Mouse (Mus musculus): Measurements from ENCODE around the gene Rhbg. TPM values are rescaled to one million over a fixed set of nuclear protein-coding genes. Genes with fewer than 3 reads are reported as not detected.

Rhbg gene
- polyA plus RNA-seq, 1 experiment from 2014 or later = 0.21 TPM

- H3K4me1 ChIP-seq (ENCODE audit: control insufficient read depth, insufficient read depth, low read length) = peaks cover 56% of the 10 kb centered on the region
- H3K4me2 ChIP-seq (ENCODE audit: low read length) = no peak overlapping the region
- DNase-seq = peak; percentile 21
- WGBS = 72% methylated on average over 6 of the region's 6 CpGs
- peak overlapping the region; percentile 95 for H3K27ac ChIP-seq (replicated peaks; ENCODE audit: low read depth, low read length)
- no peaks in the 10 kb centered on the region for H3K9me3 ChIP-seq (ENCODE audit: control insufficient read depth, low read length)
- H3K36me3 ChIP-seq (ENCODE audit: control insufficient read depth, insufficient read depth, low read length) = peaks cover 48% of the 10 kb centered on the region
- H3K9ac ChIP-seq (replicated peaks; ENCODE audit: low read length) = no peak overlapping the region
- H3K27me3 ChIP-seq (ENCODE audit: control insufficient read depth, insufficient read depth, low read length) = no peaks in the 10 kb centered on the region
- no peak overlapping the region for H3K4me3 ChIP-seq (replicated peaks; ENCODE audit: low read depth, low read length)
- ATAC-seq (ENCODE audit: low FRiP score, low TSS enrichment) = no peak
These were observed 25.0 kb downstream of the Rhbg start for GRCm38 (mm10) chr3:88229526-88229925.

GRCm38 (mm10) chr3:88228906-88229305 is 25.6 kb downstream of the Rhbg start:
- peak; percentile 4 for DNase-seq
- H3K27me3 ChIP-seq (ENCODE audit: control insufficient read depth, insufficient read depth, low read length) = no peaks in the 10 kb centered on the region
- no peaks in the 10 kb centered on the region for H3K9me3 ChIP-seq (ENCODE audit: control insufficient read depth, low read length)
- H3K4me1 ChIP-seq (ENCODE audit: control insufficient read depth, insufficient read depth, low read length) = peaks cover 54% of the 10 kb centered on the region
- 55% methylated on average over 4 of the region's 4 CpGs for WGBS
- peak overlapping the region; percentile 95 for H3K27ac ChIP-seq (replicated peaks; ENCODE audit: low read depth, low read length)
- no peak for ATAC-seq (ENCODE audit: low FRiP score, low TSS enrichment)
- no peak overlapping the region for H3K4me2 ChIP-seq (ENCODE audit: low read length)
- H3K36me3 ChIP-seq (ENCODE audit: control insufficient read depth, insufficient read depth, low read length) = peaks cover 54% of the 10 kb centered on the region
- peak overlapping the region; percentile 17; the same call in 1 of the 2 replicates for H3K9ac ChIP-seq (replicated peaks; ENCODE audit: low read length)
- H3K4me3 ChIP-seq (replicated peaks; ENCODE audit: low read depth, low read length) = no peak overlapping the region

GRCm38 (mm10) chr3:88227976-88228375 is 26.5 kb downstream of the Rhbg start:
- H3K4me3 ChIP-seq (replicated peaks; ENCODE audit: low read depth, low read length) = no peak overlapping the region
- H3K9me3 ChIP-seq (ENCODE audit: control insufficient read depth, low read length) = no peaks in the 10 kb centered on the region
- H3K4me1 ChIP-seq (ENCODE audit: control insufficient read depth, insufficient read depth, low read length) = peaks cover 51% of the 10 kb centered on the region
- no peak overlapping the region for H3K9ac ChIP-seq (replicated peaks; ENCODE audit: low read length)
- 30% methylated on average over 6 of the region's 6 CpGs for WGBS
- H3K4me2 ChIP-seq (ENCODE audit: low read length) = no peak overlapping the region
- peak; percentile 66 for DNase-seq
- peak overlapping the region; percentile 95 for H3K27ac ChIP-seq (replicated peaks; ENCODE audit: low read depth, low read length)
- no peaks in the 10 kb centered on the region for H3K27me3 ChIP-seq (ENCODE audit: control insufficient read depth, insufficient read depth, low read length)
- ATAC-seq (ENCODE audit: low FRiP score, low TSS enrichment) = peak; percentile 9; the same call in 1 of the 2 replicates
- H3K36me3 ChIP-seq (ENCODE audit: control insufficient read depth, insufficient read depth, low read length) = peaks cover 63% of the 10 kb centered on the region

GRCm38 (mm10) chr3:88227260-88227659 is 27.2 kb downstream of the Rhbg start:
- no peak for ATAC-seq (ENCODE audit: low FRiP score, low TSS enrichment)
- 43% methylated on average over 4 of the region's 4 CpGs for WGBS
- H3K36me3 ChIP-seq (ENCODE audit: control insufficient read depth, insufficient read depth, low read length) = peaks cover 67% of the 10 kb centered on the region
- no peaks in the 10 kb centered on the region for H3K27me3 ChIP-seq (ENCODE audit: control insufficient read depth, insufficient read depth, low read length)
- no peak for DNase-seq
- H3K4me1 ChIP-seq (ENCODE audit: control insufficient read depth, insufficient read depth, low read length) = peaks cover 51% of the 10 kb centered on the region
- H3K4me3 ChIP-seq (replicated peaks; ENCODE audit: low read depth, low read length) = no peak overlapping the region
- no peak overlapping the region for H3K4me2 ChIP-seq (ENCODE audit: low read length)
- H3K9me3 ChIP-seq (ENCODE audit: control insufficient read depth, low read length) = no peaks in the 10 kb centered on the region
- peak overlapping the region; percentile 95 for H3K27ac ChIP-seq (replicated peaks; ENCODE audit: low read depth, low read length)
- H3K9ac ChIP-seq (replicated peaks; ENCODE audit: low read length) = no peak overlapping the region

GRCm38 (mm10) chr3:88226101-88226845 is 28.2 kb downstream of the Rhbg start:
- DNase-seq (peak; percentile 71), ATAC-seq (ENCODE audit: low FRiP score, low TSS enrichment) (no peak; the same call in 1 of the 2 replicates)
- H3K27ac ChIP-seq (replicated peaks; ENCODE audit: low read depth, low read length) = peak overlapping the region; percentile 95
- H3K9ac ChIP-seq (replicated peaks; ENCODE audit: low read length) = 0 out of 2 replicates have a peak overlapping the region, but pooled peaks have one; percentile 17
- H3K4me3 ChIP-seq (replicated peaks; ENCODE audit: low read depth, low read length) = no peak overlapping the region
- peaks cover 54% of the 10 kb centered on the region for H3K4me1 ChIP-seq (ENCODE audit: control insufficient read depth, insufficient read depth, low read length)
- no peak overlapping the region for H3K4me2 ChIP-seq (ENCODE audit: low read length)
- no peaks in the 10 kb centered on the region for H3K9me3 ChIP-seq (ENCODE audit: control insufficient read depth, low read length)
- 65% methylated on average over 10 of the region's 10 CpGs for WGBS
- no peaks in the 10 kb centered on the region for H3K27me3 ChIP-seq (ENCODE audit: control insufficient read depth, insufficient read depth, low read length)
- H3K36me3 ChIP-seq (ENCODE audit: control insufficient read depth, insufficient read depth, low read length) = peaks cover 70% of the 10 kb centered on the region

- H3K4me1 ChIP-seq (ENCODE audit: control insufficient read depth, insufficient read depth, low read length) = peaks cover 55% of the 10 kb centered on the region
- DNase-seq = no peak
- H3K36me3 ChIP-seq (ENCODE audit: control insufficient read depth, insufficient read depth, low read length) = peaks cover 75% of the 10 kb centered on the region
- H3K27ac ChIP-seq (replicated peaks; ENCODE audit: low read depth, low read length) = peak overlapping the region; percentile 95
- 56% methylated on average over 2 of the region's 2 CpGs for WGBS
- H3K4me2 ChIP-seq (ENCODE audit: low read length) = no peak overlapping the region
- no peak overlapping the region for H3K4me3 ChIP-seq (replicated peaks; ENCODE audit: low read depth, low read length)
- ATAC-seq (ENCODE audit: low FRiP score, low TSS enrichment) = no peak
- 0 out of 2 replicates have a peak overlapping the region, but pooled peaks have one; percentile 17 for H3K9ac ChIP-seq (replicated peaks; ENCODE audit: low read length)
- no peaks in the 10 kb centered on the region for H3K9me3 ChIP-seq (ENCODE audit: control insufficient read depth, low read length)
- H3K27me3 ChIP-seq (ENCODE audit: control insufficient read depth, insufficient read depth, low read length) = peaks cover 4% of the 10 kb centered on the region; the same call in 1 of the 2 replicates
These were observed 29.6 kb downstream of the Rhbg start for GRCm38 (mm10) chr3:88224929-88225328.

GRCm38 (mm10) chr3:88222446-88222845 is 32.1 kb downstream of the Rhbg start:
- H3K4me2 ChIP-seq (ENCODE audit: low read length) = peak overlapping the region; percentile 59
- peaks cover 56% of the 10 kb centered on the region for H3K36me3 ChIP-seq (ENCODE audit: control insufficient read depth, insufficient read depth, low read length)
- peaks cover 8% of the 10 kb centered on the region; the same call in 1 of the 2 replicates for H3K27me3 ChIP-seq (ENCODE audit: control insufficient read depth, insufficient read depth, low read length)
- peak; percentile 28 for ATAC-seq (ENCODE audit: low FRiP score, low TSS enrichment)
- DNase-seq = peak; percentile 71
- peak overlapping the region; percentile 7; the same call in 1 of the 2 replicates for H3K9ac ChIP-seq (replicated peaks; ENCODE audit: low read length)
- 52% methylated on average over 6 of the region's 6 CpGs for WGBS
- no peaks in the 10 kb centered on the region for H3K9me3 ChIP-seq (ENCODE audit: control insufficient read depth, low read length)
- peak overlapping the region; percentile 95 for H3K27ac ChIP-seq (replicated peaks; ENCODE audit: low read depth, low read length)
- H3K4me1 ChIP-seq (ENCODE audit: control insufficient read depth, insufficient read depth, low read length) = peaks cover 54% of the 10 kb centered on the region
- H3K4me3 ChIP-seq (replicated peaks; ENCODE audit: low read depth, low read length) = no peak overlapping the region

GRCm38 (mm10) chr3:88221519-88222390 is 32.8 kb downstream of the Rhbg start:
- DNase-seq = peak; percentile 84
- H3K4me3 ChIP-seq (replicated peaks; ENCODE audit: low read depth, low read length) = no peak overlapping the region
- 18% methylated on average over 12 of the region's 12 CpGs for WGBS
- peak overlapping the region; percentile 59 for H3K4me2 ChIP-seq (ENCODE audit: low read length)
- H3K27me3 ChIP-seq (ENCODE audit: control insufficient read depth, insufficient read depth, low read length) = peaks cover 13% of the 10 kb centered on the region; the same call in 1 of the 2 replicates
- no peaks in the 10 kb centered on the region for H3K9me3 ChIP-seq (ENCODE audit: control insufficient read depth, low read length)
- H3K36me3 ChIP-seq (ENCODE audit: control insufficient read depth, insufficient read depth, low read length) = peaks cover 52% of the 10 kb centered on the region
- peak; percentile 72 for ATAC-seq (ENCODE audit: low FRiP score, low TSS enrichment)
- H3K27ac ChIP-seq (replicated peaks; ENCODE audit: low read depth, low read length) = peak overlapping the region; percentile 95
- H3K4me1 ChIP-seq (ENCODE audit: control insufficient read depth, insufficient read depth, low read length) = peaks cover 53% of the 10 kb centered on the region
- H3K9ac ChIP-seq (replicated peaks; ENCODE audit: low read length) = peak overlapping the region; percentile 41; the same call in 1 of the 2 replicates

All from midbrain, embryonic 14.5 days (tissue).